Mouse (Mus musculus) kidney, adult 2 months (tissue): ENCODE measurements around the gene Slc4a8. TPM values are rescaled to one million over a fixed set of nuclear protein-coding genes. Genes with fewer than 3 reads are reported as not detected.

Experiments used
- DNase-seq: peaks from one replicate; pipeline ENCODE4 v3.0.0; 2021
- H3K27ac ChIP-seq: fragments of 200-500 bp; 2 replicates; pipeline ENCODE4 v1.5.1; 2012; ENCODE audit warnings: low read depth, low read length, control low read depth, inconsistent platforms; ENCODE audit not compliant: insufficient read depth
- H3K27me3 ChIP-seq: fragments of 200-500 bp; replicated peaks from 2 replicates; pipeline ENCODE4 v1.6.1; 2012; ENCODE audit warnings: mild to moderate bottlenecking, moderate library complexity, low read length, inconsistent platforms; ENCODE audit not compliant: control insufficient read depth, insufficient read depth
- H3K36me3 ChIP-seq: fragments of 200-500 bp; 2 replicates; pipeline ENCODE4 v1.6.1; 2012; ENCODE audit warnings: mild to moderate bottlenecking, moderate library complexity, low read length, inconsistent platforms; ENCODE audit not compliant: control insufficient read depth, insufficient read depth
- H3K4me1 ChIP-seq: fragments of 200-500 bp; 2 replicates; pipeline ENCODE4 v1.6.1; 2011; ENCODE audit warnings: low read length; ENCODE audit not compliant: control insufficient read depth, insufficient read depth
- H3K4me3 ChIP-seq: fragments of 200-500 bp; 2 replicates; pipeline ENCODE4 v1.5.1; 2011; ENCODE audit warnings: mild to moderate bottlenecking, low read depth, low read length, control low read depth; ENCODE audit not compliant: insufficient read depth
- CTCF ChIP-seq: fragments of 200-500 bp; conservative IDR thresholded peaks from 2 replicates; pipeline ENCODE4 v1.5.1; 2011; ENCODE audit warnings: low read depth, mild to moderate bottlenecking, control low read depth, low read length, moderate library complexity, mixed read lengths; ENCODE audit not compliant: insufficient read depth, insufficient read length
- POLR2A ChIP-seq: fragments of 200-500 bp; IDR thresholded peaks from one replicate; pipeline ENCODE4 v1.6.1; 2011; ENCODE audit warnings: low read depth, low read length, control low read depth
- WGBS: fragments of 180-500 bp; shearing (Covaris S2); methylation state at CpG from one replicate; pipeline ENCODE4 v1.1.7; 2018; 5-methylcytosine and 5-hydroxymethylcytosine counted together
- polyA plus RNA-seq: library from polyadenylated mRNA; depleted of rRNA; stranded (reverse); fragments of >200 nt; gene quantifications from 2 replicates; pipeline ENCODE4 v1.2.3, GENCODE M21; 2012

Slc4a8 gene
- polyA plus RNA-seq, 1 experiment: 5.9 TPM

- TF ChIP-seq CTCF (no peak), POLR2A (no peak)
- no peak overlapping the region for H3K4me3 ChIP-seq
- H3K36me3 ChIP-seq: no peaks in the 10 kb centered on the region
- H3K27me3 ChIP-seq: no peaks in the 10 kb centered on the region
- DNase-seq: no peak
- no peak overlapping the region for H3K27ac ChIP-seq
- 76% methylated on average over 3 of the region's 3 CpGs for WGBS
- no peaks in the 10 kb centered on the region for H3K4me1 ChIP-seq
These were observed 96.0 kb downstream of the Slc4a8 start for GRCm38 (mm10) chr15:100857586-100857985.

- Histone ChIP-seq H3K36me3 (no peaks in the 10 kb centered on the region), H3K27me3 (no peaks in the 10 kb centered on the region), H3K4me3 (no peak overlapping the region), H3K4me1 (no peaks in the 10 kb centered on the region), H3K27ac (no peak overlapping the region)
- 30% methylated on average over 5 of the region's 5 CpGs for WGBS
- no peak for DNase-seq
- TF ChIP-seq POLR2A (no peak), CTCF (no peak)
These were observed 99.3 kb downstream of the Slc4a8 start for GRCm38 (mm10) chr15:100860856-100861255.

GRCm38 (mm10) chr15:100865556-100865955 lies 104.0 kb downstream of the Slc4a8 start:
- Histone ChIP-seq H3K36me3 (no peaks in the 10 kb centered on the region), H3K4me3 (no peak overlapping the region), H3K4me1 (peaks cover 4% of the 10 kb centered on the region), H3K27me3 (no peaks in the 10 kb centered on the region; the same call in 1 of the 2 replicates), H3K27ac (no peak overlapping the region)
- 48% methylated on average over 3 of the region's 3 CpGs for WGBS
- TF ChIP-seq POLR2A: no peak
- no peak for TF ChIP-seq CTCF
- DNase-seq: no peak

- no peak within 1 kb of the TSS for H3K27ac ChIP-seq
- H3K36me3 ChIP-seq: no peaks in the 10 kb centered on the region
- H3K4me3 ChIP-seq: peak within 1 kb of the TSS; percentile 28; the same call in 1 of the 2 replicates
- peaks cover 4% of the 10 kb centered on the region for H3K4me1 ChIP-seq
- H3K27me3 ChIP-seq: peaks cover 5% of the 10 kb centered on the region
- no peak for TF ChIP-seq CTCF
- TF ChIP-seq POLR2A: no peak
- no peak for DNase-seq
- WGBS: 68% methylated on average over 7 of the region's 7 CpGs
These were observed 108.0 kb downstream of the Slc4a8 start, which contains the start of gene Scn8a for GRCm38 (mm10) chr15:100869558-100869957. TSS of gene Scn8a (plus strand) at chr15:100869858.

GRCm38 (mm10) chr15:100870001-100870774 lies 108.6 kb downstream of the Slc4a8 start:
- 5% methylated on average over 64 of the region's 66 CpGs for WGBS
- peak; percentile 12 for DNase-seq
- no peak for TF ChIP-seq POLR2A
- no peak for TF ChIP-seq CTCF
- peaks cover 4% of the 10 kb centered on the region for H3K4me1 ChIP-seq
- peak overlapping the region; percentile 28; the same call in 1 of the 2 replicates for H3K4me3 ChIP-seq
- H3K27me3 ChIP-seq: peaks cover 5% of the 10 kb centered on the region
- H3K27ac ChIP-seq: no peak overlapping the region
- no peaks in the 10 kb centered on the region for H3K36me3 ChIP-seq

GRCm38 (mm10) chr15:100870775-100871106 lies 109.2 kb downstream of the Slc4a8 start:
- Histone ChIP-seq H3K4me1 (peaks cover 4% of the 10 kb centered on the region), H3K27ac (no peak overlapping the region), H3K36me3 (no peaks in the 10 kb centered on the region), H3K4me3 (peak overlapping the region; percentile 23; the same call in 1 of the 2 replicates), H3K27me3 (peaks cover 5% of the 10 kb centered on the region)
- TF ChIP-seq CTCF (no peak), POLR2A (no peak)
- 17% methylated on average over 65 of the region's 69 CpGs for WGBS
- DNase-seq: no peak

GRCm38 (mm10) chr15:100871107-100872011 lies 109.8 kb downstream of the Slc4a8 start:
- H3K36me3 ChIP-seq: no peaks in the 10 kb centered on the region
- H3K27ac ChIP-seq: no peak overlapping the region
- no peak for TF ChIP-seq CTCF
- TF ChIP-seq POLR2A: no peak
- 2% methylated on average over 53 of the region's 53 CpGs for WGBS
- H3K4me1 ChIP-seq: peaks cover 4% of the 10 kb centered on the region
- peak overlapping the region; percentile 23; the same call in 1 of the 2 replicates for H3K4me3 ChIP-seq
- no peak for DNase-seq
- peaks cover 5% of the 10 kb centered on the region for H3K27me3 ChIP-seq
